Mouse (Mus musculus): ENCODE results near the gene Tdrkh. TPM values are rescaled to one million over a fixed set of nuclear protein-coding genes. Genes with fewer than 3 reads are reported as not detected.

Tdrkh gene
- total and polyA plus RNA-seq, 3 experiments = 0.22 TPM; not detected in 2

Other genes starting within 250 kb of the Tdrkh start
- gene Gm10696, start 235.1 kb upstream of the Tdrkh start, total RNA-seq (2014; fragmentation: Nextera tagmentation) = not detected in 2 replicates
- not detected in 2 replicates for gene Gm10696, start 235.1 kb upstream of the Tdrkh start, total RNA-seq (2017)
- gene Gm10696, start 235.1 kb upstream of the Tdrkh start, polyA plus RNA-seq (2012) = not detected in 2 replicates
- gene Gm5286, start 216.6 kb upstream of the Tdrkh start, total RNA-seq (2014; fragmentation: Nextera tagmentation) = not detected in 2 replicates
- gene Gm5286, start 216.6 kb upstream of the Tdrkh start, total RNA-seq (2017) = 0.35 TPM in 1 of 2 replicates, not detected in the other
- gene Gm5286, start 216.6 kb upstream of the Tdrkh start, polyA plus RNA-seq (2012) = not detected in 2 replicates
- not detected in 2 replicates for gene Gm4778, start 149.2 kb upstream of the Tdrkh start, total RNA-seq (2014; fragmentation: Nextera tagmentation)
- not detected in 2 replicates for gene Gm4778, start 149.2 kb upstream of the Tdrkh start, total RNA-seq (2017)
- gene Gm4778, start 149.2 kb upstream of the Tdrkh start, polyA plus RNA-seq (2012) = not detected in 2 replicates
- 12.5 and 13.2 TPM in 2 replicates for gene Them4, start 103.2 kb upstream of the Tdrkh start, total RNA-seq (2014; fragmentation: Nextera tagmentation)
- gene Them4, start 103.2 kb upstream of the Tdrkh start, total RNA-seq (2017) = 7.6 and 7.7 TPM in 2 replicates
- 0.44 and 1.3 TPM in 2 replicates for gene Them4, start 103.2 kb upstream of the Tdrkh start, polyA plus RNA-seq (2012)
- gene Them5, start 71.2 kb upstream of the Tdrkh start, total RNA-seq (2014; fragmentation: Nextera tagmentation) = not detected in 2 replicates
- 0.11 and 0.12 TPM in 2 replicates for gene Them5, start 71.2 kb upstream of the Tdrkh start, total RNA-seq (2017)
- not detected in 2 replicates for gene Them5, start 71.2 kb upstream of the Tdrkh start, polyA plus RNA-seq (2012)
- gene C2cd4d, start 50.8 kb upstream of the Tdrkh start, total RNA-seq (2014; fragmentation: Nextera tagmentation) = not detected in 2 replicates
- 0.11 TPM in 1 of 2 replicates, not detected in the other for gene C2cd4d, start 50.8 kb upstream of the Tdrkh start, total RNA-seq (2017)
- not detected in 2 replicates for gene C2cd4d, start 50.8 kb upstream of the Tdrkh start, polyA plus RNA-seq (2012)
- not detected in 2 replicates for gene Rorc, start 40.5 kb upstream of the Tdrkh start, total RNA-seq (2014; fragmentation: Nextera tagmentation)
- 0.12 TPM in 1 of 2 replicates, not detected in the other for gene Rorc, start 40.5 kb upstream of the Tdrkh start, total RNA-seq (2017)
- not detected in 2 replicates for gene Rorc, start 40.5 kb upstream of the Tdrkh start, polyA plus RNA-seq (2012)
- gene Lingo4, start 14.8 kb upstream of the Tdrkh start, total RNA-seq (2014; fragmentation: Nextera tagmentation) = not detected in 2 replicates
- gene Lingo4, start 14.8 kb upstream of the Tdrkh start, total RNA-seq (2017) = 0.05 and 0.06 TPM in 2 replicates
- gene Lingo4, start 14.8 kb upstream of the Tdrkh start, polyA plus RNA-seq (2012) = not detected in 2 replicates
- gene Mrpl9, start 30.0 kb downstream of the Tdrkh start, total RNA-seq (2014; fragmentation: Nextera tagmentation) = 62.2 and 67.1 TPM in 2 replicates
- gene Mrpl9, start 30.0 kb downstream of the Tdrkh start, total RNA-seq (2017) = 105 and 108 TPM in 2 replicates
- gene Mrpl9, start 30.0 kb downstream of the Tdrkh start, polyA plus RNA-seq (2012) = 89.5 and 105 TPM in 2 replicates
- not detected in 2 replicates for gene Oaz3, start 30.6 kb downstream of the Tdrkh start, total RNA-seq (2014; fragmentation: Nextera tagmentation)
- gene Oaz3, start 30.6 kb downstream of the Tdrkh start, total RNA-seq (2017) = 0.17 and 0.49 TPM in 2 replicates
- gene Oaz3, start 30.6 kb downstream of the Tdrkh start, polyA plus RNA-seq (2012) = not detected in 2 replicates
- not detected in 2 replicates for gene Celf3, start 65.0 kb downstream of the Tdrkh start, total RNA-seq (2014; fragmentation: Nextera tagmentation)
- gene Celf3, start 65.0 kb downstream of the Tdrkh start, total RNA-seq (2017) = 0.17 TPM in 1 of 2 replicates, not detected in the other
- gene Celf3, start 65.0 kb downstream of the Tdrkh start, polyA plus RNA-seq (2012) = not detected in 2 replicates
- not detected in 2 replicates for gene Riiad1, start 67.1 kb downstream of the Tdrkh start, total RNA-seq (2014; fragmentation: Nextera tagmentation)
- not detected in 2 replicates for gene Riiad1, start 67.1 kb downstream of the Tdrkh start, total RNA-seq (2017)
- not detected in 2 replicates for gene Riiad1, start 67.1 kb downstream of the Tdrkh start, polyA plus RNA-seq (2012)
- gene Snx27, start 169.4 kb downstream of the Tdrkh start, total RNA-seq (2014; fragmentation: Nextera tagmentation) = 38.8 and 42.0 TPM in 2 replicates
- 23.2 and 26.9 TPM in 2 replicates for gene Snx27, start 169.4 kb downstream of the Tdrkh start, total RNA-seq (2017)
- 10.5 and 10.9 TPM in 2 replicates for gene Snx27, start 169.4 kb downstream of the Tdrkh start, polyA plus RNA-seq (2012)
- gene Gm10972, start 229.8 kb downstream of the Tdrkh start, total RNA-seq (2014; fragmentation: Nextera tagmentation) = not detected in 2 replicates
- not detected in 2 replicates for gene Gm10972, start 229.8 kb downstream of the Tdrkh start, total RNA-seq (2017)
- gene Gm10972, start 229.8 kb downstream of the Tdrkh start, polyA plus RNA-seq (2012) = not detected in 2 replicates
- gene Tuft1, start 245.6 kb downstream of the Tdrkh start, total RNA-seq (2014; fragmentation: Nextera tagmentation) = 6.1 and 6.8 TPM in 2 replicates
- 14.7 and 15.7 TPM in 2 replicates for gene Tuft1, start 245.6 kb downstream of the Tdrkh start, total RNA-seq (2017)
- 4.1 and 4.5 TPM in 2 replicates for gene Tuft1, start 245.6 kb downstream of the Tdrkh start, polyA plus RNA-seq (2012)